Mouse (Mus musculus): ENCODE results near the gene Tmem119. TPM values are rescaled to one million over a fixed set of nuclear protein-coding genes. Genes with fewer than 3 reads are reported as not detected.
A peak's percentile ranks its signal among the peaks of the same experiment; 100 is the strongest.
"Not testable (repeated sequence)": the region's sequence is repeated elsewhere in the genome, so short reads cannot be mapped to it uniquely, and the experiment has no call there.

Tmem119 gene
- polyA plus RNA-seq, 1 experiment from 2014 or later, result 3.4 TPM

GRCm38 (mm10) chr5:113789075-113789788 lies 11.1 kb downstream of the Tmem119 start:
- WGBS (ENCODE audit: insufficient replicate concordance), result 76% methylated on average over 7 of the region's 7 CpGs
- Histone ChIP-seq H3K36me3 (replicated peaks; ENCODE audit: insufficient read depth, low read length) (no peaks in the 10 kb centered on the region), H3K4me3 (ENCODE audit: low read depth, low read length) (no peak overlapping the region), H3K27ac (ENCODE audit: low read depth) (no peak overlapping the region), H3K27me3 (ENCODE audit: insufficient read depth, low read length) (no peaks in the 10 kb centered on the region), H3K9ac (replicated peaks) (no peak overlapping the region), H3K4me2 (ENCODE audit: low read depth, low read length) (no peak overlapping the region), H3K4me1 (ENCODE audit: insufficient read depth) (peaks cover 24% of the 10 kb centered on the region), H3K9me3 (ENCODE audit: low read length) (no peaks in the 10 kb centered on the region)
- TF ChIP-seq EP300 (IDR thresholded peaks at IDR 0.05; ENCODE audit: low read depth) (no peak), CTCF (IDR thresholded peaks at IDR 0.05; ENCODE audit: low read depth) (no peak)
- ATAC-seq (no peak), DNase-seq (no peak)

GRCm38 (mm10) chr5:113788645-113789044 lies 11.7 kb downstream of the Tmem119 start:
- 53% methylated on average over 6 of the region's 6 CpGs for WGBS (ENCODE audit: insufficient replicate concordance)
- Histone ChIP-seq H3K27ac (ENCODE audit: low read depth) (no peak overlapping the region), H3K36me3 (replicated peaks; ENCODE audit: insufficient read depth, low read length) (no peaks in the 10 kb centered on the region), H3K9ac (replicated peaks) (no peak overlapping the region), H3K9me3 (ENCODE audit: low read length) (no peaks in the 10 kb centered on the region), H3K4me3 (ENCODE audit: low read depth, low read length) (no peak overlapping the region), H3K4me1 (ENCODE audit: insufficient read depth) (peaks cover 27% of the 10 kb centered on the region), H3K4me2 (ENCODE audit: low read depth, low read length) (no peak overlapping the region), H3K27me3 (ENCODE audit: insufficient read depth, low read length) (no peaks in the 10 kb centered on the region)
- DNase-seq (no peak), ATAC-seq (no peak)
- TF ChIP-seq CTCF (IDR thresholded peaks at IDR 0.05; ENCODE audit: low read depth), result no peak
- TF ChIP-seq EP300 (IDR thresholded peaks at IDR 0.05; ENCODE audit: low read depth), result no peak

GRCm38 (mm10) chr5:113786985-113787384 lies 13.3 kb downstream of the Tmem119 start:
- Histone ChIP-seq H3K27me3 (ENCODE audit: insufficient read depth, low read length) (no peaks in the 10 kb centered on the region), H3K4me2 (ENCODE audit: low read depth, low read length) (no peak overlapping the region), H3K27ac (ENCODE audit: low read depth) (no peak overlapping the region), H3K9ac (replicated peaks) (no peak overlapping the region), H3K4me1 (ENCODE audit: insufficient read depth) (peaks cover 27% of the 10 kb centered on the region), H3K9me3 (ENCODE audit: low read length) (no peaks in the 10 kb centered on the region), H3K4me3 (ENCODE audit: low read depth, low read length) (no peak overlapping the region), H3K36me3 (replicated peaks; ENCODE audit: insufficient read depth, low read length) (no peaks in the 10 kb centered on the region)
- WGBS (ENCODE audit: insufficient replicate concordance), result 35% methylated on average over 5 of the region's 5 CpGs
- DNase-seq (no peak), ATAC-seq (no peak)
- no peak for TF ChIP-seq CTCF (IDR thresholded peaks at IDR 0.05; ENCODE audit: low read depth)
- TF ChIP-seq EP300 (IDR thresholded peaks at IDR 0.05; ENCODE audit: low read depth), result no peak

- H3K36me3 ChIP-seq (replicated peaks; ENCODE audit: insufficient read depth, low read length); H3K27me3 ChIP-seq (ENCODE audit: insufficient read depth, low read length); H3K4me2 ChIP-seq (ENCODE audit: low read depth, low read length); H3K9ac ChIP-seq (replicated peaks); H3K27ac ChIP-seq (ENCODE audit: low read depth); DNase-seq; H3K4me3 ChIP-seq (ENCODE audit: low read depth, low read length); H3K9me3 ChIP-seq (ENCODE audit: low read length); ATAC-seq: not testable (repeated sequence)
- H3K4me1 ChIP-seq (ENCODE audit: insufficient read depth), result peaks cover 15% of the 10 kb centered on the region
- 30% methylated on average over 3 of the region's 3 CpGs for WGBS (ENCODE audit: insufficient replicate concordance)
Observed at GRCm38 (mm10) chr5:113784104-113784503, 16.2 kb downstream of the Tmem119 start.

- TF ChIP-seq CTCF (IDR thresholded peaks at IDR 0.05; ENCODE audit: low read depth) (no peak), EP300 (IDR thresholded peaks at IDR 0.05; ENCODE audit: low read depth) (no peak)
- H3K9ac ChIP-seq (replicated peaks), result no peak overlapping the region
- 20% methylated on average over 12 of the region's 12 CpGs for WGBS (ENCODE audit: insufficient replicate concordance)
- H3K36me3 ChIP-seq (replicated peaks; ENCODE audit: insufficient read depth, low read length), result peaks cover under 1% of the 10 kb centered on the region; the same call in 1 of the 2 replicates
- no peak overlapping the region for H3K27ac ChIP-seq (ENCODE audit: low read depth)
- H3K27me3 ChIP-seq (ENCODE audit: insufficient read depth, low read length), result no peaks in the 10 kb centered on the region
- peaks cover 13% of the 10 kb centered on the region for H3K4me1 ChIP-seq (ENCODE audit: insufficient read depth)
- DNase-seq, result peak; percentile 40
- no peak overlapping the region for H3K4me2 ChIP-seq (ENCODE audit: low read depth, low read length)
- H3K4me3 ChIP-seq (ENCODE audit: low read depth, low read length), result no peak overlapping the region
- no peaks in the 10 kb centered on the region for H3K9me3 ChIP-seq (ENCODE audit: low read length)
- peak; percentile 51 for ATAC-seq
Observed at GRCm38 (mm10) chr5:113783581-113784001, 16.7 kb downstream of the Tmem119 start.

- H3K9ac ChIP-seq (replicated peaks), result no peak overlapping the region
- H3K4me1 ChIP-seq (ENCODE audit: insufficient read depth), result peaks cover 12% of the 10 kb centered on the region; the same call in 1 of the 2 replicates
- no peak for TF ChIP-seq EP300 (IDR thresholded peaks at IDR 0.05; ENCODE audit: low read depth)
- no peak for TF ChIP-seq CTCF (IDR thresholded peaks at IDR 0.05; ENCODE audit: low read depth)
- no peaks in the 10 kb centered on the region for H3K9me3 ChIP-seq (ENCODE audit: low read length)
- WGBS (ENCODE audit: insufficient replicate concordance), result 69% methylated on average over 7 of the region's 7 CpGs
- ATAC-seq (no peak), DNase-seq (no peak)
- H3K36me3 ChIP-seq (replicated peaks; ENCODE audit: insufficient read depth, low read length), result peaks cover 5% of the 10 kb centered on the region; the same call in 1 of the 2 replicates
- no peak overlapping the region for H3K4me2 ChIP-seq (ENCODE audit: low read depth, low read length)
- H3K27ac ChIP-seq (ENCODE audit: low read depth), result no peak overlapping the region
- H3K27me3 ChIP-seq (ENCODE audit: insufficient read depth, low read length), result no peaks in the 10 kb centered on the region
- no peak overlapping the region for H3K4me3 ChIP-seq (ENCODE audit: low read depth, low read length)
Observed at GRCm38 (mm10) chr5:113782624-113783023, 17.7 kb downstream of the Tmem119 start.

Data from liver, postnatal 0 days (tissue).